In the genomic region with DNA sequence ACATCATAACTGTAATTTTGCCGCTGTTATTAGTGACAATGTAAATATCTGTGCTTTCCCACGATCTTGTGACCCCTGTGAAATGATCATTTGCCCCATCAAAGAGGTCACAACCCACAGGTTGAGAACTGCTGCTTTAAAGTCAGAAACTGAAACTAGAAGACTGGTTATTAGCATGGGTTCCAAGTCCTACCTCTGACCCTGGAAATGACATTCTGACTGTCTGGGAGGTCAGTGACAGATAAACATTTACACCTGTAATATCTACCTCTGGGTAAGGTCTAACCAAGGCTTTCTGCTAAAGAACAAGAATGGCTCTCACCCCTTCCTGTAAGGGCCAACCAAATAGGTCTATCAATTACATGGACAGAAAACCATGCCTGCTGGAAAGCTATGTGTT, we compare ENCODE assay signal across 21 mouse cellular contexts.
"Had no signal": no experiment of that assay in that cellular context is flagged by ENCODE, and none has a peak within 500 bp of the region (broad histone marks: within the 10 kb centered on the region; RNA-seq: fewer than 3 reads in every experiment).

No protein-coding gene starts in this region.

- H3K4me3 ChIP-seq: heart, embryonic 10.5 days; heart, embryonic 12.5 days; hindbrain, embryonic 13.5 days; hindbrain, embryonic 15.5 days; layer of hippocampus, adult 2 months; limb, embryonic 13.5 days; limb, embryonic 15.5 days; liver, embryonic 12.5 days had no signal

- H3K27me3 ChIP-seq: heart, embryonic 12.5 days; hindbrain, embryonic 13.5 days; hindbrain, embryonic 15.5 days; limb, embryonic 13.5 days; limb, embryonic 15.5 days; liver, embryonic 12.5 days had no signal

- H3K9me3 ChIP-seq: limb, embryonic 13.5 days; limb, embryonic 15.5 days; liver, embryonic 12.5 days had no signal

- H3K4me1 ChIP-seq: heart, embryonic 10.5 days; heart, embryonic 12.5 days; hindbrain, embryonic 13.5 days; hindbrain, embryonic 15.5 days; limb, embryonic 15.5 days; liver, embryonic 12.5 days had no signal

- H3K36me3 ChIP-seq: heart, embryonic 10.5 days; heart, embryonic 12.5 days; hindbrain, embryonic 13.5 days; hindbrain, embryonic 15.5 days; limb, embryonic 13.5 days; limb, embryonic 15.5 days; liver, embryonic 12.5 days had no signal

- ATAC-seq: hindbrain, postnatal 0 days; liver, embryonic 12.5 days had no signal

- H3K9ac ChIP-seq: heart, embryonic 12.5 days; hindbrain, embryonic 13.5 days; hindbrain, embryonic 15.5 days; limb, embryonic 13.5 days; limb, embryonic 15.5 days; liver, embryonic 12.5 days; liver, embryonic 14.5 days had no signal

- H3K27ac ChIP-seq: heart, embryonic 10.5 days; hindbrain, embryonic 13.5 days; hindbrain, embryonic 15.5 days; hindbrain, postnatal 0 days; layer of hippocampus, adult 2 months; limb, embryonic 13.5 days; limb, embryonic 15.5 days; liver, embryonic 12.5 days; liver, embryonic 14.5 days had no signal

- H3K4me2 ChIP-seq: heart, embryonic 12.5 days; hindbrain, embryonic 13.5 days; hindbrain, embryonic 15.5 days; limb, embryonic 13.5 days; limb, embryonic 15.5 days; liver, embryonic 12.5 days had no signal

- DNase-seq: gastrocnemius, postnatal 14 days; gastrocnemius, postnatal 36 days; heart, adult 18-20 months; heart, postnatal 10 days; heart, postnatal 36 days; kidney, adult 18-20 months; kidney, adult 8-10 months; kidney, postnatal 10 days; kidney, postnatal 25 days; kidney, postnatal 4 days; left cerebral cortex, postnatal 4 days had no signal
